Mouse (Mus musculus): ENCODE results near the gene Fem1b.
A peak's percentile ranks its signal among the peaks of the same experiment; 100 is the strongest.

The Fem1b gene

DNA sequence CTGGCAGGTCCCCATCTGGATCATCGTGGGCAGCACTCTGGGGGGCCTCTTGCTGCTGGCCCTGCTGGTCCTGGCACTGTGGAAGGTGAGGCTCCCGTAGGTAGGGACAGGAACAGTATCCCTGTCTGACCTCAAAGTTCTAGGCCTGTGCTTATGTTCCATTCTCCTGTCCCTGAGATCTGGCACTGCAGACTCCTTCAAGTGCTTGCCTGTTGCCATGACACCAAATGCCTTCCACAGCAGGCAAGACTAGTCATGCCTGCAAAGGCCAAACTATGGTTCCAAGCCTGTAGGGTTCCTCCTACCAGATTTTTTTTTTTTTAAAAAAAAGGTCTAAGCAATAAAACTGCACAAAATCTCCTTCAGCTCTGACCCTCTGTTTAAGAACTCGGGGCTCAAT lies 29.8 kb downstream of the Fem1b start:
- peak; percentile 42 for DNase-seq (ENCODE audit: low spot score)

DNA sequence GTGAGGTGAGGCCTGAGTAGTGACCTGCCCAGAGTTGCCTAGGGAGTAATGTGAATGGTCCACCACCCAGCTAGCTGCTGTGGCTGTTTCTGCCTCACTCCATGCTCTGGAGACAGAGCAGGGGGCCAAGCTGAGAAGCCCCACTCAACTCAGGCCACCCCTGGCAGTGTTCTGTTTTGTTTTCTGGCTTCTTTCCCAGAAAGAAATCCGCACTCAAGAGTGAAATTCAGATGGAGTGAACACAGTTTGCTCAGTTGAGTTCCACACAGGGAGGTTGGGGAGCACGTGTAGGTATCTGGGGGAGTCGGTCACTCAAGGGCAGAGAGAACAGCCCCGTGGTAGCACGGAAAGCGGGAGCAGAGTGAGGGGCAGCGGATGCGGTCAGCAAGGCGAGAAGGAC lies 33.0 kb downstream of the Fem1b start:
- DNase-seq (ENCODE audit: low spot score) = no peak

DNA sequence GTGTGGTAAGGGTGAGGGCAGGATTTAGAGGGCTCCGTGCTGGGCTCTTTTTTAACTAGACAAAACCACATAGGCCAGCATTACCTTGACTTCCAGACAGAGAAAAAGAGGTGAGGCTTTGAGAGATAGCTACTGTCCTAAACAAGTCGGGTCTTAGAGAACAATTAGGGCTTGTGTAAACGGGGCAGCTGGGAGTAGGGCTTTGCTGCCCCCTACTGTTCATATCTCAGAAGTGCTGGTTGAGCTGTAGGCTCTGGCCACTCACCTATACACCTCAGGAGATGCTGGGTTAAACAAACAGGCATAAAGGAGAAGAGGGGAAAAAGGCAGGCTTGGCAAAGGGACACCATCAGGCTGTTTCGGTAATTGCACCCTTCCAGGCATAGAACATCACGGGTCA lies 34.3 kb downstream of the Fem1b start:
- peak; percentile 83 for DNase-seq (ENCODE audit: low spot score)

DNA sequence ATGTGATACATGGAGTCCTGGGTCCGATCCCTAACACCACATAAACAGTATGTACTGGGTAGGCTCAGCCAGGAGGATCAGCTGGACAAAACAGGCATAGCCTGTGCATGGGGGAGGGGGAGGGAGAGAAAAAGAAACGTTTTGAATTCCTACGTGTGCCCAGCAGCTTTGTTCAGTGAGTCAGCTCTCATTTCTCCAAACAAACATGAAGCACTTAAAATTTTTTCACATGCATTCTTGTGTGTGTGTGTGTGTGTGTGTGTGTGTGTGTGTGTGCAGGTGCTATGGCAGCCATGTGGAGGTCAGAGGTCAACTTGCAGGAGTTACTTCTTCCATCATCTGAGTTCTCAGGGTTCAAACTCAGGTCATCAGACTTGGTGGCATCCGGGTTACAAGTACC lies 36.3 kb downstream of the Fem1b start:
- peak; percentile 14 for DNase-seq (ENCODE audit: low spot score)

- no peak for DNase-seq (ENCODE audit: low spot score)
These were observed 39.0 kb downstream of the Fem1b start for GRCm38 (mm10) chr9:62772746-62773145.

- DNase-seq (ENCODE audit: low spot score) = no peak
These were observed 43.4 kb downstream of the Fem1b start for GRCm38 (mm10) chr9:62768361-62768760.

GRCm38 (mm10) chr9:62767464-62767863 lies 44.3 kb downstream of the Fem1b start:
- no peak for DNase-seq (ENCODE audit: low spot score)

DNA sequence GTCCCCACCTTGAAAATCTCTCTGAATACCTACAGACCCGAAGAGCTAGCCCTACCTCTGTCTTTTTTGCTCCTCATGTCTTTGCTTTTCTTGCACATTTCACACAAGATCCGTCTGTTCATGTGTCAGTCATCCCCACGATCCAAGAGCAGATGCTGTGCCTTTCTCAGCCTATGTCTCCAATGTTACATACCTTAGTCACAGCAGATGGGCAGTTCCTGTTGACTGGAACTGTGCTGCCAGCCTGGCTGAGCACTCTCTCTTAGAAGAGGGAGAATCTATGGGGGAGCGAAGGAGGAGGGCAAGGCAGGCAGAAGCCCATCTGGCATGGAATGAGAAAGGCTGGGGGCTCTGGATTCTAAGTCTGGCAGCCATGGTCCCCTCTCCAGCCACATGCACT lies 46.4 kb downstream of the Fem1b start:
- no peak for DNase-seq (ENCODE audit: low spot score)

GRCm38 (mm10) chr9:62763478-62763877 lies 48.3 kb downstream of the Fem1b start:
- DNase-seq (ENCODE audit: low spot score) = peak; percentile 37

DNA sequence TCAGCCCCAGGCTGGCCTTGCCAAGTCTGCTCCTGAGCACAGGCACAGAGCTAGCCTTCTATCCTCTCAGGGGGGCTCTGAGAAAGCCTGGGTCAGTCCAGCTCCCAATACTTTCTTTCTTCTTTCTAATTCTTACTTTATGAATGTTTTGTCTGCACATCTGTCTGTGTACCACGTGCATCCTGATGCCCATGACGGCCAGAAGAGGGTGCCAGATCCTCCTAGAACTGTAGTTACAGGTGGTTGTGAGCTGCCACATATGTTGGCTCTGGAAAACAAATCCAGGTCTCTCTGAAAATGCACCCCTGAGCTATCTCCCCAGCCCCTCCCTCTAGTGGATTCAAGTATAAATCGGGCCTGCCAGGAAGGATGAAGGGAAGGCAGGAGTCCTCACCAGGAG lies 52.1 kb downstream of the Fem1b start:
- no peak for DNase-seq (ENCODE audit: low spot score)

DNA sequence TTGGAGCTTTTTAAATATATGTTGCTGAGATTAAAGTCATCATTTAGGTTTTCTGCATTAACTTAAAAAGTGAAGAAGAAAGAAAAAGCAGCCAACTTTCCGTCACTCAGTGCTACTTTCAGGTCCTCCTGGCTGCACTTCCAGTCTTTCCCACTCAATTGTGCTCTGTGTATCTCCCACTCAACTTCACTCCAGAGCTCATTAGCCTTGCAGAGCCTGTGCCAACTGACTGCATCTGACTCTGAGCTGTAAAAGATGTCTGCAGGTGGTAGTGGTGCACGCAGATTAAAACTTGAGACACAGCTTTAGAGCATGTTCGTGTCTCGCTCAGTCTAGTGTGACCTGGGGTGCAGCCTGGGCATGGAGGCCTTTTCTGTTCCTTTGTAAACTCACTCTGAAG lies 53.4 kb downstream of the Fem1b start:
- DNase-seq (ENCODE audit: low spot score) = no peak

DNA sequence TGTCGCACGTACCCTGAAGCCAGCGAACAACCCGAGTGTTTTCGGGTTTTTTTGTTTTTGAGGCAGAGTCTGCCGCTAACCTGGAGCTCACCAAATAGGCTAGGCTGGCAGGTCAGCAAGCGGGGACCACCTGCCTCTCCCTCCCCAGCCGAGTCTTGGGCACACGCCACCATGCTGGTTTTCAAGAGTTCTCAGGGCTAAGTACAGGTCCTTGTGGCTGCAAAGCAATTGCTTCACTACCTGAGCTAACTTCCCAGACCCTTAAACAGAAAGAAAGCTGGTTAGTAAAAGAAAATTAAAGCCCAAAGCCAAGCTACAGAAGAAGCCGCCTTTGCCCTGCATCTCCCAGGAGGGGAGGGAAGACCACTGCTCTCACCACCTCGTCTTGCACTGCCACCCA lies 61.4 kb downstream of the Fem1b start:
- no peak for DNase-seq (ENCODE audit: low spot score)

DNA sequence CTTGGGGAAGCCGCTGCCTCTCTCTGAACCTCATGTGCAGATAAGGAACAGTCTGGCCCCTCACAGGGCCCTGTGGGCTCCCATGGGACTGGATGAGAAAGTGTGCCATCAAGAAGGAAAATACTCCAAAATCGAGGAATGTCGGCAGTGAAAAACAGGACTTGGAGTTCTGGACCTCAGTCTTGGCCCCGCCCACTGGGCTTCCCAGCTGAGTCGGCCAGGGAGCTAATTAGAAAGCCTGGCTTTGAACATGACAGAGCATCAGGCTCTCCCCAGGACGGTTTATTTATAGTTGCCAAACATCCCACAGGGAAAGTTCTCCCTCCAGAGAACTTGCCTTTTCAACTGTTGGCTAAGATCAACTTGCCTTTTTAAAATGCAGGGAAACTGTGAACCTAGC lies 62.1 kb downstream of the Fem1b start:
- DNase-seq (ENCODE audit: low spot score) = no peak

- no peak for DNase-seq (ENCODE audit: low spot score)
These were observed 65.1 kb downstream of the Fem1b start for GRCm38 (mm10) chr9:62746646-62747045.

- peak; percentile 69 for DNase-seq (ENCODE audit: low spot score)
These were observed 67.0 kb downstream of the Fem1b start for GRCm38 (mm10) chr9:62744558-62745275.

Measured in embryo, embryonic 10 days (tissue).